Mouse (Mus musculus): ENCODE results near the gene Yes1.

The Yes1 gene

DNA sequence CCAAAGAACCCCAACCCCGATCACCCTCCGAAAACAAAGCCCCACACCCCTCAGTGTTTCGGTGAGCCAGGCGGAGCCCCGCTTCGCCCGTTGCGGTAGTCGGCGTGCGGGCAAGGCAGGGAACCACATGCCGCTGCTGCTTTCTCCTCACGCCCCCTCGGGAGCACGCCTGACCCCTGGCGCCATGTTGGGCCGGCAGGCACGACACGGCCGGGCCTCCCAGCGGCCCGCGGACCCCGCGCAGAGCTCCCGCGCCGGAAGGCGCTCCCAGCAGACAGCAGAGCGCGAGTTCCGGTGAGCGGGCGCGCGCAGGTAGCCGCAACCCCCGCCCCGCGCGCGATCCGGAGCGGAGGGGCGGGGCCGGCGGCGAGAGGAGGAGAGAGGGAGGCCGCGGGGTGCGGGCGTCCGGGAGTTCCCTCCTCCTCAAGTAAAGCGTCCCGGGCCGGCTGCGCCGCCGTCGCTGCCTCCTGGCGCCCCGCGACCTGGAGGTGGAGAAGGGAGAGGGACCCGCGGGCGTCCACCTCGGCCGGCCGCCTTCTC, at the start of gene Yes1:
Gene Yes1 (plus strand): TSS at position 371 of the 540 bp plus-strand sequence.
- WGBS = under 1% methylated on average over 64 of the region's 69 CpGs

DNA sequence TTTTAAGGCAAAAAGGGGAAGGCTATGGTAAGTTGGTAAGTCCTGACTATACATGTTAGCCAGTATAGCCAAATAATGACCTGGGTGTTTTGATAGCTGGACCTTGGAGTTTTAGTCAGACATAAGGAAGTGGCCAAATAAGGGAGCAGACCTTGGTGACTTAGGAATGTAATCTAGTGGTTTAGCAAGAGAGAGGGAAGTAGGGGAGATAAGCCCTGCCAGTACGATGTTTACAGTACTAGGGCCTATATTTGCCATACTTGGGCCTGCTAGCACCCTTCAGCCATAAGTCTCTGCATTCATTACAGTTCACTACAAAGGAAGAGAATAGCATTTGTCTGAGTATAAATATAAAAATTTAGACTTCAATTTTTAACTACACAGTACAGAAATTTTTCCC, 46.3 kb upstream of the Yes1 start:
- 85% methylated on average over 1 of the region's 1 CpGs for WGBS

DNA sequence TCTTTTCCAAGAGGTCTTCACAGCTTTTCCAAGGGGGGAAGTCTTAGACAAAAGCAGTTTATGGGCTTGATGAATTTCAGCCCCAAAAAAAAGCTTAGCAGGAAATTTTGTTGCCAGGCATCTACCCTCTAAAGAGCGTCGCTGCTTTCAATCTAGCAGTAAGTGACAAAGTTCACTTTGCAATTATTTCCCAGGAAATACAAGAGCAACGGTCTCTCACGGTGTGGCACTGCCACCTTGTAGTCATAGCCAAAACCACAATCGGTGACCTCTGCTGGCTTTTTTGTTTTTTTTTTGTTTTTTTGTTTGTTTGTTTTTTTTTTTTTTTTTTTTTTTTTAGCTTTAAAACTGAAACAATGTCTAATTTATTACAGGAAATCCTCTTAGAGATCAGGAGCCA, 39.2 kb upstream of the Yes1 start:
- 68% methylated on average over 5 of the region's 5 CpGs for WGBS

DNA sequence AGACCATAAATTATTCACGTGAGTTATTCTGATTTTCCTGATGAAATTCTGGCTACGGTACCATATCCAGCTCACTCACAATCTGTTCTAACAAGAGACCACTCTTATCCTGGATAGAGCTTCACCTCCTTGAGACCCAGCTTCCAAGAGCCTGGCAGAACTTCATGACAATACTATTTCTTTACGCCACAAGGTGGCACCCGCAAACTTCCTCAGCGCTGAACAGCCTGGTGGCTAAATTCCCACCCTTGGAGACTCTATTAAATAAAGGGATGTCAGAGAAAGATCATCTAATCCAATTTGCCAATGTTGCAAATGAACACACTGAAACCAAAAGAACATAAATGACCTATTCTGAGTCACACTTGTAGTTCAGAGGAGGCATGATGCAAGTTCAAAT, 22.8 kb upstream of the Yes1 start:
- WGBS = 12% methylated on average over 5 of the region's 5 CpGs

DNA sequence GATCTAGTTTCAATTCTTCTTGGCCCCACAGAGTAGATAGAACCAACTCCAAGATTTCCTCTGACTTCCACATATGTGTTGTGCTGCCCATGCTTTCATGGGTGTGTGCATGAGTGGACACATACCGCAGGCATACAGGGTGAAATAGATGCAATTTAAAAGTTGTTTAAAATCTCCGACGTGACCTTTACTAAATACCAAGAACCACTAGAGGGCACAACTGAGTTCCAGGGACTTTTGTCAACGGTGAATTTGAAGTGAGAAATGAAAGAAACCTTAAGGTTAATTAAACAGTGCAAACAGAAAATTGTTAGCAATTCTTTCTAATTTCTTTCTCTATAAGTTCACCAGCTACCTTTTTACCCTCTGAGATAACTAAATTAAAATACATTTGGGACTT, 17.2 kb upstream of the Yes1 start:
- WGBS = 18% methylated on average over 4 of the region's 4 CpGs

DNA sequence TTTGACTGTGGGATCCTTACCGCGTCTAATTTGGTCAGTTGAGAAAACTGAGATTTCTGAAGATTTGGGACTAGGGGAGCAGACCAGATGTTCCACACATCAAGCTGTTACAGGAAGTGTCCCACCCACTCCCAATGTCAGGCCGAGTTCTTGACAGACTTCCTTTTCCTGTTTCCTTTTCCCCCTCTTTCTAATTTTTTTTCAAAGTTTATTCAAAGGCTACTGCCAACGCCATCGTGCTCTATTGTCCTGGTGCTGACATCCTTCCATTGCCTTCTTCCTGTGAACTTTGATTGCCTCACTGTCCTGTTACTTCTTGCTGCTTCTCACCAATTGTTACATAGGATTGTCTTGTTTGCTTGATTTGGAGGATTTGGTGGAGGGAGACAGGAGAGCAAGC, 16.6 kb upstream of the Yes1 start:
- WGBS = 65% methylated on average over 5 of the region's 5 CpGs

DNA sequence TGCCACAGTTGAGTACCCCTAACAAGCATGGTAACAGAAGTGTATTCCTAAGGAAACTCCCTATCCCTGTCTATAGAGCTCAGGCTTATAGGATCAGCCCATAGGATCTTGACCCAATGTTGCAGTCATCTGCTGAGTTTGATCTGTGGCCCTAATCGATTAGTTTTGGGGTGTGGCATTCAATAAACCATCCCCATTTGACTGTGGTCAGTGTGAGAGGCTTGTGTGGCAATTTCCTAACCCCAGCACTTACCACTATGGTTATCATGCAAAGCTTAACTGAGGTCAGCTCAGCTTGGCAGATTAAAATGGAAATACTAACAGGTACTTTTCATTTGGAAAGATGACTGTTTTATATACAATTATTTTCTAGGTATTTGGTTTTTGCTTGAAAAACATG, 5.1 kb upstream of the Yes1 start:
- WGBS = 84% methylated on average over 1 of the region's 1 CpGs

DNA sequence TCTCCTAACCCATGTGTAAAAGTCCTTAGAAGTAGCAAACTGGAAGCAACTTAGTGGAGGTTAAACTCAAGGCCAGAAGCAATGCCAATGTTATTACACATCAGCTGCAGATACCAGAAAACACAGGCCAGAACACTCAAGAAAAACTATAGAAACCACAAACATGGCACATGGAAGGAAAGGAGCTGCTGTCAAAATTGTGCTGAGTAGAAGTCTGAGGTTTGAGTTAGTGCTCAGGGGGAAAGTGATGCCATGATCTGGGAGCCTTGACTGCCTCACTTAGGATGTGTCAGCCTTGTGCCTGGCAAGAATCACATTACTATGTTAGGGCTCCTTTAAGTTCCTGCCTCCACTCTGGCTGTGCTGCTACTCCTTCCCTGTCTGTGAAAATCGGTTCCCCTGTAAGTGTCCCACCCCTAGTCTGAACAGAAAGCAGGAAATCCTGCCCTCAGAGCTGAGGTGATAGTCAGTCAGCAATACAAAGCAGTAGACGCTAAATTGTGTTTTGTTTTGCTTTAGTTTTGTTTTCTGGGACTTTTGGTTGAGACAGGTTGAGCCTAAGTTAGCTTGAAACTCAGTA, 3.1 kb upstream of the Yes1 start:
- 27% methylated on average over 2 of the region's 2 CpGs for WGBS

DNA sequence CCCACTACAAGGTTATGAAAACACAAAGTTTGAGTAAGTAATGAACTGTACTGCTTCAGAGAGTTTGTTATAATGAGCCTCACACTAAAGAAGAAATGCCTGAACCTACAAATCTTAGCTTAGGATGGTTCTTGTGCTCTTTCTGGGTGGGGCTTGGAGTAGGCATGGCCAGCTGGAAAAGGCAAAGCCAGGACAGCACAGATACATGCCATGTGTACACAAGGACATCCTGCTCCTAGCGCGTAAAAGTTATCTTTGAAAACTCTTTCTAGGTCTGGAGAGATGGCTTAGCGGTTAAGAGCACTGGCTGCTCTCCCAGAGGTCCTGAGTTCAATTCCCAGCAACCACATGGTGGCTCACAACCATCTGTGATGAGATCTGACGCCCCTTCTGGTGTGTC, 2.5 kb upstream of the Yes1 start:
- 61% methylated on average over 4 of the region's 4 CpGs for WGBS

DNA sequence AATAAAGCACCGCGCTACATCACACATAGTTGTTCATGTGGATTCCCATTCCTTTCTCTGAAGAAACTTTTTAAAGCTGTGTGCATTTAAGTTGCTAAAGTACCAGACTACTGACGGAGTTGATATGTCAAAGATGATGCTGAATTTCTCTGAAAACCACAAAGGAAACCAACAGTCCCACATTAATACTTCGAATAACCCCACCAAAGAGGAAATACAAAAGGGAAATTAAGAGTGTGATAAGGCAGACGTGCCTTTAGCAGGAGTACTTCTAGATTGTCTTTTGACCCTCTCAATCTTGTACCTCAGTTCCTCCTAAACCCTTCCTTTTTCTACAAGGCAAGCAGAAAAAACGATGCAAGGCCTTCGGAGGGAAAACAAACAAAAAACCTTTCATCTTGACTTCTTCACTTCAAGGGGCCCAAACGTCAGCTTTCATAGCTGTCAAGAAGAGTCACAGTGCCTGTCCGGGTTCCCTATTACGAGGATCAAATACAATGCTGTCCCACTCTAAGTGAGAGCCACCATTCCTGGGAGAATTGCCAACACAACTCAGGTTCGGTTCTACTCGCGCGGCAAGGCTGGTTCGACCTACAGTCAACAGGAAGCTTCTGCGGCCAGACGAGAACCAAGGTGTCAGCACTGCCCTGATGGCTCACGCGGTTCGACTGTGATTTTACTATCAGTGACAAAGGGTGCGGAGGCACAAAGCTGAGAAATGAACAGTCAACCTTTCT, 739 bp upstream of the Yes1 start:
- 21% methylated on average over 21 of the region's 21 CpGs for WGBS

DNA sequence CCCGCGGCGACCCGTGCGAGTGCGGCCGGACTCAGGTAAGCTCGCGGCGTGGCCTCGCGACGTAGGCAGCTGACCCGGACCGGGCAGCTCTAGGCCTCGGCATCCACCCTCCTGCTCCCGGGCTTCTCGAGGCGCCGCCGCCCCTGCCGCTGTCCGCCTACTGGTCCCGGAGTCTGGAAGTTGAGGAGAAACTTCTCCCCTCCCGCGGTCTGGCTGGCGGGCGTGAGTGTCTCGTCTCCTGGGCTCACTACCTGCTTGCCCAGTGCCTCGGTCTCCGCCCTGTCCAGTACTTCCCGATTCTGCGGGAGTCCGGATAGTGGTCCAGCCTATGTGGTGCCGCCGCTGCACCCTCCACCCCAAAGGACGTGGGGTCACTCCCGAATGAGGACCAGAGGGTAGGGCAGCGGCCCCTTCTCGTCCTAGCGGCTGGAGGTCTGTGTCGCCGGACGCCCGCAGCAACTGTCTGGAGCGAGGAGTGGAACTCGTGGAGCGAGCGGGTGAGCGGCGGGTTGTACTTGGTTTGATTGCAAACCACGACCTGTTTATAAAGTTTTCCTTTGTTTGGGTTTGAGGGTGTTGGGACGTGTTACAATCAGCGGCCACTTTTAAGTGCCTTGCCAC, 480 bp downstream of the Yes1 start:
- WGBS = 1% methylated on average over 53 of the region's 54 CpGs

DNA sequence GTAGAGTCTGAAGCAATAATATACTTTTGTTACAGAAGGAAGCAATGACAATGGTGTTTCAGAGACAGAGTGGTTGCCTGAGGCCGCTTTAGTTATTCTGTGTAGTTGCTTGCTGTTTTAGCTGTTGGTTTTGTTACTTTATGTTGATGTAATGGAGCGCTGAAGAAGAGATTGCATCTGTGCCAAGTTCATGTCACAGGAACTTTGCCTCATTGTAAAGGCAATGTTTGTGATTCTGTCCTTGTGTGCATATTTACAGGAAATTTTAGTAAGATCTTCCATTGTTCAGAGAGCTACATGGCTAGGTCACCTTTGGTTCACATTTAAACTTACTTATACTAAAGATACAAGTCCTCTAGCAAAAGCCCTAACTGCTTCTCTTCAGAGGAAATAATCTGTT, 3.3 kb downstream of the Yes1 start:
- WGBS = 25% methylated on average over 2 of the region's 2 CpGs

DNA sequence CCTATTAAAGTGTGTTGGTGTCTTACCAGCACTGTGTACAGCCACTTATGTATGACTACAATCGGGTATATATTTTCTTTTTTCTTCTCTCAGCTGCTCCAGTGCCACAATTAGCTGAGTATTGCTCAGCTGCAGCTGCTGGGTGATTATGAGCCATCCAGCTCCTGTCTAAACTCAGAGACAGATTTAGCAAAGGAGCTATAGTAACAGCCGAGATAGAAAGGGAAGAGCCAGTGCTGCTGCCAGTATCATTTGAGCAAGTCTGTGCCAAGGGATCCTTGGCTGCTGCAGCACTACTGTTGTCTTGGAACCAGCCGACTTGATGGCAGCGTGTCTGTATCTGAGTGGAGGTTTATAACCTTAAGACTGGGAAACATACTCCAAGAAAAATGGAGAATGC, 3.7 kb downstream of the Yes1 start:
- 9% methylated on average over 4 of the region's 4 CpGs for WGBS

DNA sequence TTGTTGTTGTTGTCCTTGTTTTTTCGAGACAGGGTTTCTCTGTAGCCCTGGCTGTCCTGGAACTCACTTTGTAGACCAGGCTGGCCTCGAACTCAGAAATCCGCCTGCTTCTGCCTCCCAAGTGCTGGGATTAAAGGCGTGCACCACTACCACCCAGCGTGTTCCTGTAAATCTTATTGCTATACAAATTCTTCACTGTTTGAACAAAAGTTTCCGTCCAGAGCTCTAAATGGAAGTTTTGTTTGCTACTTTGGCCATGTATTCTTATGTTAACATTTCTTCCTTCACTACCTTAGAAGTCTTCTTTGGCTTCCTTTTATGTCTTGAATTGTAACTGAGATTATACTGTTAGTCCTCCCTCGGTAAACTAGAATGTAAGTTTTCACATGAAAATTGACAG, 5.5 kb downstream of the Yes1 start:
- 86% methylated on average over 7 of the region's 7 CpGs for WGBS

DNA sequence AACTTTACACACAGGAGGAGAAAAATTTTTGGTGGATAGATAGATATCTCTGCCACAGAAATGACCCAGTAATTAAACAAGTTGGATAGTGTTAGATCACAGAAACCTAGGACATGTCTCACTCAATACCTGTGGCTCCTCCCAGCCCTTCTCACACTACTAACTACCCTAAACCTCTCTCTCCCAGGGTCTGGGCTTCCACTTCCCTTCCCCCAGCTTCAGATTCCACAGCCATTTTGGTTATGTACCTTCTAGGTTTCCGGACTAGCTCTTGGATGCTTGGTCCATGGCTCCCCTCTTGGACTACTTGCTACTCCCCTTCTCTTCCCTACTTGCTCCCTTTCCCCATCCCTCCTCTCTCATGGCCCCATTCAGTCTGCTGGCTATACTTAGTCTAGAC, 6.9 kb downstream of the Yes1 start:
- WGBS = 96% methylated on average over 1 of the region's 1 CpGs

DNA sequence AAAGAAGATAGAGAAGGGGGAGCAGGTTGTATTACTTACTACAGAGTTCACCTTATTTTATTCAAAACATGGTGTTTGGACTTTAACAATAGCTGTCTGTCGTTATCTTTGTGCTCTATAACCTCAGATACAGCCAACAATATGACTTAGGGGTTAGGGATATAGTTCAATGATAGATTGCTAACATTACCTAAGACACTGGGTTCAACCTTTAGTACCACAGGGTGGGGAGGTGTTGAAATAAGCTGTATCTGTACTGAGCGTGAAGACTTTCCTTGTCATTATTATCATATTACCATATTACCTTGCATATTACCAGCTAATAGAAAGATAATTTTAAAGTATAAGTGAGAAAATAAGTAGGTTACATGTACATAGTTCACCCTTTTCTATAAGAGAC, 13.8 kb downstream of the Yes1 start:
- 94% methylated on average over 2 of the region's 2 CpGs for WGBS

DNA sequence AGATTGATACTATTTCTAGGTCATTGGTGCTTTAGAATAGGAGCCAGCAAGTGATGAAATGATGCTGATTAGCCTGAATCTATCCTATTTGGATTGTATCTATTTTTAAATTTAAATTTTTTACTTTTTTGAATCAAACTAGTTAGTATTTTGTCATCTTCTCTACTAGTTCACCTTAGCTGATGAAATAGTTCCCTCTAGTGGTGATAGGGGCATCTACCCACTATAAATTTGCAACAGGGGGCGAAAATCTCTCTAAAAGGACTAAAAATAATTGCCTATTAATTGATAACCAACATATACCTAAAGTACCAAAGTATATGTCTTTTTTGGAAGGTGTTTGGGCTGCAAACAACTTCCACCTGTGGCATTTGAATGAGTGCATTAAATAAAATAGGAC, 46.4 kb downstream of the Yes1 start:
- WGBS = 31% methylated on average over 1 of the region's 1 CpGs

DNA sequence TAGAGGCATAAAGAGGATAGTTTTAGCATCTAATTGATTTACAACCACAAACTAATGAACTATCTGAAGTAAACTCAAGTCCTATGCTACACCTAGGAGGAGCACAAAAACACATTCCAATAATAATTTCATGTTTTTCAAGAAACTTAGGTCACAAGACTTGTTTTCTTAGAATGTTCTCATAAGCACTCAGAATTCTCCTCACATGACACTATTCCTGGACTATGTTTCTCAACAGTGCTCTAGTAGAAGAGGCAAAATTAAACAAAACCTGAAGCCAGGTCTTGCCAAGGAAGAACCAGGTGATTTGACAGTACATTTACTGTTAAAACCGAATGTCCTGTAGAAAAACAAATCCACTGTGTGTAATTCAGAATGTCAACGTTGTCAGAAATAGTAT, 71.5 kb downstream of the Yes1 start:
- 52% methylated on average over 2 of the region's 2 CpGs for WGBS

DNA sequence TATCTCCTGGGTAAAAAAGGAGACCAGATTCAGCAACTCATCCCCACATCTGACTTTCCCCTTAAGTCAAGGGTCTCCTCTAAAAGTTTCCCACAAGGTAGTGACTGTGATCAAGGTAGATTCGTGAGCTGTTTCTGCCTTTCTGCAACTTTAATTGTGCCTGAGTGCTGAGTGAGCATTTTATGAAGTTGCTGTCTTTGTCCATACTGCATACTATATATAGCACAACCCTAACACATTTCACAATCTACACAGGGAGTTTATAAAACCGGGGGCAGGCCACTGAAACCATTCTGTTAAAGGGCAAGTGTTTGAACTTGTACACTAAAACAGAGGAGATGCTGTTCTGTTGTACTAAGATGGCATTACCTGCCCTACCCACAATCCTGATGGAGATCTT, 82.4 kb downstream of the Yes1 start:
- WGBS = 49% methylated on average over 2 of the region's 2 CpGs

DNA sequence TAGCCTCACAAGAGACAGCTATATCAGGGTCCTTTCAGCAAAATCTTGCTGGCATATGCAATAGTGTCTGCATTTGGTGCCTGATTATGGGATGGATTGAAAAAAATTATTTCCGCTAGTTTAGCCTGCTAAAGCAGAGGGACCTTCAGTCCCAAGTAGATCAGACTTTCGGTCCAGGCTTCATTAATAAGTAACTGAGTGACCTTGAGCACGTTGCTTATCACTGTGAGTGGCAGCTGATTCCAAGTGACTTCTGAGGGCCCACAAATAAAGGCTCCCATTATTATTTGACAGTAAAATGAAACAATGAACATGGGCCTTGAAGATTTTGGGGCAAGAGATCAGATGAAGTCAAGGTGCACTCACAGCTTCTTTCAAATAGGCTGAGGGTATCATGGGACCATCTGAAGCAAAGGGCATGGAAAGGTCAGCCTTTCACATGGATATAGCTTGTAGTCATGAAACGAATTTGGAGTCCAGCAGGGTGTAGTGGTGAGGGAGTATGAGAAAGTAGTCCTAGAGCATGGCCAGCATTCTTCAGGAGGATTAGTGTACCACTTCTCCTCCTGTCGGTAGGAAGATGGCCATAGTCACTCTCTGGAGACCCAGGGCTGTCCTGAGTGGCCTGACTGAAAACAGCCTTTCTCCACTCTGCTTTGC, 86.4 kb downstream of the Yes1 start:
- WGBS = 75% methylated on average over 5 of the region's 5 CpGs

DNA sequence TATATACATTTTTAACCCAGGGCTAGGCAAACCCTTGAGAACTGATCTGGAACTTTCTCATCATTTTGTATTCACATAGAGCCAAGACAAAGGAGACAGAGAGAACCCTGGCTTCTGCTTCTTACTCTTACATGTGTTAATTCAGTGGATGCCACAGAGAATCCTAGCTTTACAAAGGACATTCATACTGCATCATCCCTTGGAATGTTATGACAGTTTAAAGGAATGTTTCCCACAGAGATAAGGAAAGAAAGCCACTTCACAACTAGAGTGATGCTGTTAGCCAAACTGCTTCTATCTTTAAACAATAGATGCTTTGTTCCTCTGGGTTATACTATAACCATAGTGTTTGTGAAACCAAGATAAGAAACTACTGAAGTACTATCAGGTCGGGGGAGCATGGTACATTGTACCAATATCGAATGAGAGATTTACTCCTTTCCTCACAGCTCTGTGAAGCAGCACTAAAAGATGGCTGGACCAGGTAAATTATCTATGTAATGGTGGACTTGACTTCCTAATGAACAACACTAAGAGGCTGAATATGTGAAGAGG, 95.3 kb downstream of the Yes1 start:
- WGBS = 80% methylated on average over 2 of the region's 2 CpGs

DNA sequence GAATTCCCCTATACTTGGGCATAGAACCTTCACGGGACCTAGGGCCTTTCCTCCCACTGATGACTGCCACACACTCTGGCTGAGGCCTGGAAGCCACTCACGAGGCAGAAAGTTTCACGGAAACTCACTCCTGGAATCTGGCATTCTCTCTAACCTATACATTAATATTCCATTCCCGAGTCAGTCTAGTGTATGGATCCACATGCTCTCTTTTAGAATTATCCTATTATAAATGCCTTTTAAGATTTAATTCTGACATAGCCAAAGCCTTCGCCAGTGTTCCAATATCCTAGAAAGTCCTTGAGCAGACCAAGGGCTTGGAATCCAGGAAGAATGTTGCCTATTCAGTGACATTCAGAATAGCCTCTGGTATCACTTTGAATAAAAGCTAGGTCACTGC, 100.5 kb downstream of the Yes1 start:
- 71% methylated on average over 5 of the region's 5 CpGs for WGBS

Measured in cerebral cortex, adult 2 months (tissue).